Mouse (Mus musculus): ENCODE measurements around the gene Capn1. TPM values are rescaled to one million over a fixed set of nuclear protein-coding genes. Genes with fewer than 3 reads are reported as not detected.
A peak's percentile ranks its signal among the peaks of the same experiment; 100 is the strongest.

Capn1 gene
- total and polyA plus RNA-seq, 3 experiments: 42.5 to 75.2 TPM; not detected in 1

GRCm38 (mm10) chr19:6046294-6047153 is 30.8 kb upstream of the Capn1 start, which contains the start of gene Syvn1:
TSS of gene Syvn1 (plus strand) at chr19:6046576.
- H3K36me3 ChIP-seq (ENCODE audit: control insufficient read depth in 1 of 2, insufficient read depth in 2 of 2, low read length in 2 of 2): peaks cover under 1 to 12% of the 10 kb centered on the region in 2 experiments; a peak in 2 of 4 replicates
- H3K4me3 ChIP-seq (ENCODE audit: control insufficient read depth in 1 of 2, insufficient read depth in 1 of 2, low read depth in 2 of 2, low read length in 2 of 2): peak within 1 kb of the TSS; percentile 61 to 81
- H3K27me3 ChIP-seq (ENCODE audit: control insufficient read depth in 1 of 2, insufficient read depth in 2 of 2, low read length in 2 of 2): no peaks in the 10 kb centered on the region
- peak within 1 kb of the TSS; percentile 94 for H3K27ac ChIP-seq (ENCODE audit: control insufficient read depth, low read depth, low read length)
- peak within 1 kb of the TSS; percentile 77 for H3K9ac ChIP-seq (ENCODE audit: control insufficient read depth, low read depth, low read length, poor library complexity, severe bottlenecking)
- peak; percentile 98 for DNase-seq (ENCODE audit: low read depth, low spot score)
- H3K4me1 ChIP-seq (ENCODE audit: control insufficient read depth in 1 of 2, insufficient read depth in 2 of 2, low read length in 2 of 2): peaks cover 3 to 23% of the 10 kb centered on the region in 2 experiments; a peak in 3 of 4 replicates
- no peaks in the 10 kb centered on the region for H3K9me3 ChIP-seq (replicated peaks; ENCODE audit: insufficient read depth, low read length)
- H3K79me2 ChIP-seq (ENCODE audit: control insufficient read depth, insufficient read depth, low read length, poor library complexity): peaks cover 22% of the 10 kb centered on the region
- TF ChIP-seq ZC3H11A (IDR thresholded peaks at IDR 0.05; ENCODE audit: low read depth, low read length) (no peak), UBTF (IDR thresholded peaks at IDR 0.05; ENCODE audit: borderline replicate concordance, insufficient read depth, low read depth, low read length) (no peak), MAFK (IDR thresholded peaks at IDR 0.05; ENCODE audit: borderline replicate concordance, low read depth, low read length) (no peak; the same call in 1 of the 2 replicates), EP300 (IDR thresholded peaks at IDR 0.05; ENCODE audit: low read depth in 1 of 2, low read length in 2 of 2) (no peak), ZNF384 (IDR thresholded peaks at IDR 0.05; ENCODE audit: low read depth, low read length) (peak; percentile 69), BHLHE40 (IDR thresholded peaks at IDR 0.05; ENCODE audit: borderline replicate concordance, low read depth, low read length) (0 out of 2 replicates have a peak, but pooled peaks have one; percentile 10), SIN3A (IDR thresholded peaks at IDR 0.05; ENCODE audit: low read length) (peak; percentile 88), CHD1 (IDR thresholded peaks at IDR 0.05; ENCODE audit: low read depth, low read length) (peak; percentile 98), MAZ (IDR thresholded peaks at IDR 0.05; ENCODE audit: low read depth, low read length) (peak; percentile 92), MYC (IDR thresholded peaks at IDR 0.05; ENCODE audit: low read depth, low read length) (0 out of 2 replicates have a peak, but pooled peaks have one; percentile 18), GATA1 (IDR thresholded peaks at IDR 0.05; ENCODE audit: low read depth, low read length) (no peak), POLR2AphosphoS5 (IDR thresholded peaks at IDR 0.05; ENCODE audit: borderline replicate concordance, low read depth, low read length) (no peak; the same call in 1 of the 2 replicates), CHD2 (IDR thresholded peaks at IDR 0.05; ENCODE audit: low read length) (peak; percentile 95), TAL1 (IDR thresholded peaks at IDR 0.05; ENCODE audit: low read length) (no peak), CTCF (IDR thresholded peaks at IDR 0.05 in 2 of 3, conservative IDR thresholded peaks at IDR 0.05 in 1 of 3; ENCODE audit: control insufficient read depth in 1 of 3, insufficient read depth in 1 of 3, low read depth in 2 of 3, low read length in 3 of 3, poor library complexity in 1 of 3, severe bottlenecking in 1 of 3) (no peak), MXI1 (IDR thresholded peaks at IDR 0.05; ENCODE audit: low read depth, low read length) (peak; percentile 79), USF2 (IDR thresholded peaks at IDR 0.05; ENCODE audit: borderline replicate concordance in 1 of 2, insufficient read depth in 1 of 2, low read depth in 1 of 2, low read length in 2 of 2) (no peak), NRF1 (IDR thresholded peaks at IDR 0.05; ENCODE audit: insufficient read depth, low read depth, low read length, poor library complexity, severe bottlenecking) (peak; percentile 52), TBP (IDR thresholded peaks at IDR 0.05; ENCODE audit: low read depth, low read length) (peak; percentile 96), HCFC1 (IDR thresholded peaks at IDR 0.05; ENCODE audit: low read depth, low read length) (peak; percentile 83), MYB (IDR thresholded peaks at IDR 0.05; ENCODE audit: low read depth, low read length) (no peak), RAD21 (IDR thresholded peaks at IDR 0.05; ENCODE audit: low read depth, low read length) (no peak), POLR2A (IDR thresholded peaks at IDR 0.05; ENCODE audit: control insufficient read depth in 1 of 2, insufficient read depth in 1 of 2, low read depth in 1 of 2, low read length in 2 of 2, poor library complexity in 1 of 2) (peak; percentile 73 to 86), TCF12 (IDR thresholded peaks at IDR 0.05; ENCODE audit: low read depth, low read length) (peak; percentile 53), KAT2A (conservative IDR thresholded peaks at IDR 0.05; ENCODE audit: low read depth, low read length) (peak; percentile 36; the same call in 1 of the 2 replicates), SMC3 (IDR thresholded peaks at IDR 0.05; ENCODE audit: low read depth, low read length) (no peak), NELFE (IDR thresholded peaks at IDR 0.05; ENCODE audit: low read depth, low read length) (peak; percentile 63), MAX (IDR thresholded peaks at IDR 0.05; ENCODE audit: low read length) (peak; percentile 50; the same call in 1 of the 2 replicates), ELF1 (IDR thresholded peaks at IDR 0.05; ENCODE audit: low read depth, low read length) (peak; percentile 59; the same call in 1 of the 2 replicates), ZMIZ1 (IDR thresholded peaks at IDR 0.05; ENCODE audit: low read depth, low read length) (peak; percentile 83), GABPA (IDR thresholded peaks at IDR 0.05; ENCODE audit: low read depth, low read length) (no peak), JUND (IDR thresholded peaks at IDR 0.05; ENCODE audit: low read depth, low read length) (no peak), RCOR1 (IDR thresholded peaks at IDR 0.05; ENCODE audit: low read depth, low read length) (no peak), POLR2AphosphoS2 (IDR thresholded peaks at IDR 0.05; ENCODE audit: low read length) (peak; percentile 89), ZKSCAN1 (IDR thresholded peaks at IDR 0.05; ENCODE audit: low read depth, low read length) (no peak), E2F4 (IDR thresholded peaks at IDR 0.05; ENCODE audit: borderline replicate concordance, low read depth, low read length) (no peak)

All from MEL (cell line).